Mouse (Mus musculus) kidney, adult 2 months (tissue): ENCODE measurements around the gene Man2a1. TPM values are rescaled to one million over a fixed set of nuclear protein-coding genes. Genes with fewer than 3 reads are reported as not detected.

Experiments used
- DNase-seq: peaks from one replicate; pipeline ENCODE4 v3.0.0; 2021
- H3K27ac ChIP-seq: fragments of 200-500 bp; 2 replicates; pipeline ENCODE4 v1.5.1; 2012; ENCODE audit warnings: low read depth, low read length, control low read depth, inconsistent platforms; ENCODE audit not compliant: insufficient read depth
- H3K27me3 ChIP-seq: fragments of 200-500 bp; replicated peaks from 2 replicates; pipeline ENCODE4 v1.6.1; 2012; ENCODE audit warnings: mild to moderate bottlenecking, moderate library complexity, low read length, inconsistent platforms; ENCODE audit not compliant: control insufficient read depth, insufficient read depth
- H3K36me3 ChIP-seq: fragments of 200-500 bp; 2 replicates; pipeline ENCODE4 v1.6.1; 2012; ENCODE audit warnings: mild to moderate bottlenecking, moderate library complexity, low read length, inconsistent platforms; ENCODE audit not compliant: control insufficient read depth, insufficient read depth
- H3K4me1 ChIP-seq: fragments of 200-500 bp; 2 replicates; pipeline ENCODE4 v1.6.1; 2011; ENCODE audit warnings: low read length; ENCODE audit not compliant: control insufficient read depth, insufficient read depth
- H3K4me3 ChIP-seq: fragments of 200-500 bp; 2 replicates; pipeline ENCODE4 v1.5.1; 2011; ENCODE audit warnings: mild to moderate bottlenecking, low read depth, low read length, control low read depth; ENCODE audit not compliant: insufficient read depth
- CTCF ChIP-seq: fragments of 200-500 bp; conservative IDR thresholded peaks from 2 replicates; pipeline ENCODE4 v1.5.1; 2011; ENCODE audit warnings: low read depth, mild to moderate bottlenecking, control low read depth, low read length, moderate library complexity, mixed read lengths; ENCODE audit not compliant: insufficient read depth, insufficient read length
- POLR2A ChIP-seq: fragments of 200-500 bp; IDR thresholded peaks from one replicate; pipeline ENCODE4 v1.6.1; 2011; ENCODE audit warnings: low read depth, low read length, control low read depth
- WGBS: fragments of 180-500 bp; shearing (Covaris S2); methylation state at CpG from one replicate; pipeline ENCODE4 v1.1.7; 2018; 5-methylcytosine and 5-hydroxymethylcytosine counted together
- polyA plus RNA-seq: library from polyadenylated mRNA; depleted of rRNA; stranded (reverse); fragments of >200 nt; gene quantifications from 2 replicates; pipeline ENCODE4 v1.2.3, GENCODE M21; 2012

Gene Man2a1
- polyA plus RNA-seq, 1 experiment, result 27.3 TPM

GRCm38 (mm10) chr17:64647396-64647795, 46.9 kb downstream of the Man2a1 start:
- Histone ChIP-seq H3K4me1 (no peaks in the 10 kb centered on the region), H3K27ac (no peak overlapping the region), H3K36me3 (peaks cover 3% of the 10 kb centered on the region; the same call in 1 of the 2 replicates), H3K4me3 (no peak overlapping the region), H3K27me3 (no peaks in the 10 kb centered on the region)
- no peak for DNase-seq
- WGBS, result 92% methylated on average over 9 of the region's 9 CpGs
- TF ChIP-seq CTCF (no peak), POLR2A (no peak)

- H3K36me3 ChIP-seq, result peaks cover 7% of the 10 kb centered on the region
- TF ChIP-seq POLR2A (no peak), CTCF (no peak)
- 93% methylated on average over 9 of the region's 9 CpGs for WGBS
Observed at GRCm38 (mm10) chr17:64650702-64651101, 50.2 kb downstream of the Man2a1 start.

GRCm38 (mm10) chr17:64653621-64654020, 53.1 kb downstream of the Man2a1 start:
- Histone ChIP-seq H3K27ac (no peak overlapping the region), H3K27me3 (no peaks in the 10 kb centered on the region), H3K36me3 (peaks cover 7% of the 10 kb centered on the region), H3K4me3 (no peak overlapping the region), H3K4me1 (no peaks in the 10 kb centered on the region)
- TF ChIP-seq CTCF, result no peak
- TF ChIP-seq POLR2A, result no peak
- DNase-seq, result no peak
- WGBS, result 98% methylated on average over 2 of the region's 2 CpGs

More at GRCm38 (mm10) chr17:64650702-64651101, 50.2 kb downstream of the Man2a1 start:
- Histone ChIP-seq H3K4me3 (no peak overlapping the region), H3K27me3 (no peaks in the 10 kb centered on the region), H3K27ac (no peak overlapping the region), H3K4me1 (no peaks in the 10 kb centered on the region)
- DNase-seq, result no peak

GRCm38 (mm10) chr17:64659682-64660081, 59.1 kb downstream of the Man2a1 start:
- H3K4me1 ChIP-seq, result no peaks in the 10 kb centered on the region
- no peak overlapping the region for H3K4me3 ChIP-seq
- no peak overlapping the region for H3K27ac ChIP-seq
- TF ChIP-seq POLR2A, result no peak
- DNase-seq, result no peak
- WGBS, result 97% methylated on average over 4 of the region's 4 CpGs
- no peaks in the 10 kb centered on the region for H3K27me3 ChIP-seq
- no peaks in the 10 kb centered on the region; the same call in none of the 2 replicates for H3K36me3 ChIP-seq

DNA sequence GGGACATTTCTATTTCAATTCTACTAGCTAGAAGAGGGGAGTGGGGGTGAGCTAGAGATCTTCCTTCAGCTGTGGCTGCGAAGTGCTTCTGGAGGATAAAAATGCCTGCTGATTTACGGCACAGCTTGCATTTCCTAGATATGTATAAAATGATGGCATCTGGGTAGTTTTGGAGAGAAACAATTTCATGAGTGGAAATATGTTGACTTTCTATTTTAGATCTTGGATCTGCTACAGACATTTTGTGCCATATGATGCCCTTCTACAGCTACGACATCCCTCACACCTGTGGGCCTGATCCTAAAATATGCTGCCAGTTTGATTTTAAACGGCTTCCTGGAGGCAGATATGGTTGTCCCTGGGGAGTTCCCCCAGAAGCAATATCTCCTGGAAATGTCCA, 66.0 kb downstream of the Man2a1 start:
- TF ChIP-seq POLR2A (no peak), CTCF (no peak)
- WGBS, result 92% methylated on average over 4 of the region's 4 CpGs
- Histone ChIP-seq H3K27ac (no peak overlapping the region), H3K4me3 (no peak overlapping the region), H3K27me3 (no peaks in the 10 kb centered on the region), H3K4me1 (no peaks in the 10 kb centered on the region), H3K36me3 (peaks cover 4% of the 10 kb centered on the region; the same call in 1 of the 2 replicates)
- DNase-seq, result no peak

DNA sequence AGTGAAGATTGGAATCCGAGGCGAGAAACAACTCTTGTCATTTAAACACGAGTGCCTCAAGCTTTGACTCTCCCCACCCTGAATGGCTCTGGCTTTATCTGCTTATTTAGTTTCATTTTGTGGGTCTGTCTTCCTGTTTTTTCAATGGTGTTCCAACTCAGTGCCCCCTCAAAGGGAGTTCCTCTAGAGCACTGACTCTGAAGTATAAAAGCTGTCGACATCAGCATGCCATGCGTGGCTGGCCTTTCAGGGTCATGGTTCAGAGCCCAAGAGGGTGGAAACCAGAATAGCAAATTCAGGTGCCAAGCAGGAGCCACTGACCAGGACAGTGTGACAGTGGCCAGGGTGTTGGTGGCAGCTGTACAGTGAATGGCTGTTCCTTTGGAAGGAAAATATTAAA, 68.0 kb downstream of the Man2a1 start:
- DNase-seq, result peak; percentile 87
- no peak overlapping the region for H3K4me3 ChIP-seq
- 31% methylated on average over 5 of the region's 5 CpGs for WGBS
- H3K36me3 ChIP-seq, result peaks cover 8% of the 10 kb centered on the region; the same call in 1 of the 2 replicates
- TF ChIP-seq CTCF (no peak), POLR2A (no peak)
- H3K27me3 ChIP-seq, result no peaks in the 10 kb centered on the region
- H3K27ac ChIP-seq, result no peak overlapping the region
- H3K4me1 ChIP-seq, result no peaks in the 10 kb centered on the region

- H3K4me3 ChIP-seq, result no peak overlapping the region
- WGBS, result 94% methylated on average over 1 of the region's 1 CpGs
- no peaks in the 10 kb centered on the region for H3K4me1 ChIP-seq
- TF ChIP-seq CTCF, result no peak
- no peak for TF ChIP-seq POLR2A
- no peak for DNase-seq
- H3K27me3 ChIP-seq, result no peaks in the 10 kb centered on the region
- H3K27ac ChIP-seq, result no peak overlapping the region
- H3K36me3 ChIP-seq, result peaks cover 16% of the 10 kb centered on the region
Observed at GRCm38 (mm10) chr17:64674401-64674800, 73.9 kb downstream of the Man2a1 start.
